Mouse (Mus musculus) olfactory bulb, adult 2 months (tissue): Measurements from ENCODE around the gene Cacna1c.
A peak's percentile ranks its signal among the peaks of the same experiment; 100 is the strongest.

Experiments
- CTCF ChIP-seq: fragments of 200-500 bp; IDR thresholded peaks from 2 replicates; pipeline ENCODE4 v1.5.1; 2012; ENCODE audit warnings: low read depth, mild to moderate bottlenecking, low read length, moderate library complexity; ENCODE audit not compliant: insufficient read depth
- POLR2A ChIP-seq: fragments of 200-500 bp; IDR thresholded peaks from 2 replicates; pipeline ENCODE4 v1.6.1; 2012; ENCODE audit warnings: mild to moderate bottlenecking, low read depth, low read length, moderate library complexity; ENCODE audit not compliant: insufficient read depth

GRCm38 (mm10) chr6:118561745-118562609, 634.2 kb downstream of the Cacna1c start, which contains the start of gene Ankrd26:
- TF ChIP-seq CTCF (no peak), POLR2A (peak; percentile 79)
